Mouse (Mus musculus): ENCODE measurements around the gene Hist1h2ap.
"Not testable (repeated sequence)": the region's sequence is repeated elsewhere in the genome, so short reads cannot be mapped to it uniquely, and the experiment has no call there.

DNA sequence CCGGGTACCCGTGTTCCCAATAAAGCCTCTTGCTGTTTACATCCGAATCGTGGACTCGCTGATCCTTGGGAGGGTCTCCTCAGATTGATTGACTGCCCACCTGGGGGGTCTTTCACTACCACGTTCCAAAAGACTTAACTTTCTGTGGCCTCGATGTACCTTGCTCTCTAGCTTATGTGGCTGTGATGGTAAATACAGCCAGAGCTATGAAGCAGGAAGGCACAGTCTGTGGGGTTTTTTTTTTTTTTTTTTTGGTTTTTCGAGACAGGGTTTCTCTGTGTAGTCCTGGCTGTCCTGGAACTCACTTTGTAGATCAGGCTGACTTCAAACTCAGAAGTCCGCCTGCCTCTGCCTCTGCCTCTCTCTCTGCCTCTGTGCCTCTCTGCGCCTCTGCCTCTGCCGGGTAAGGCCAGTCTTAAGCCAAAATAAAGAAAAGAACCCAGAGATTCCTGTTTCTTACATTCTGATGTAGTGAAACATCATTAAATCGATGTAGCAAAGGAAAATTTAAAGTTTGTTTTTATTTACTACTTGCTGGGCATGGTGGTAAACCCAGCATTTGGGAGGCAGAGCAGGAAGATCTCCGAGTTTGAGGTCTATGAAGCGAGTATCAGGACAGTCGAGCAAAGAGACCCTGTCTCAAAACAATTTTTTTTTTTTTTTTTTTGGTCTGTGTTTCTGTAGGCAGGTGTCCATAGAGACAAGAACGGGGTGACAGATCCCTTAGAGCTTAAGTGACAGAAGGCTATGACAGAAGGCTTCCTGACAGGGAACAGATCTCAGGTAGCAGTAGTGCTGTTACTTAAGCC is 13.0 kb downstream of the Hist1h2ap start:
- not testable (repeated sequence) for TF ChIP-seq CTCF, POLR2A (IDR thresholded peaks at IDR 0.05; ENCODE audit: extremely low read depth, insufficient read depth, low read length)

All from cortical plate, adult 2 months (tissue).